Mouse (Mus musculus) embryonic facial prominence, embryonic 11.5 days (tissue): ENCODE data around the gene Prpf38a. TPM values are rescaled to one million over a fixed set of nuclear protein-coding genes. Genes with fewer than 3 reads are reported as not detected.

ENCODE experiments used
- ATAC-seq: fragments of 200-750 bp; cut with Nextera tagmentation; replicated peaks from 2 replicates; pipeline ENCODE4 v1.8.0; 2017; ENCODE audit warnings: low read depth; ENCODE audit not compliant: insufficient number of reproducible peaks, low FRiP score, low TSS enrichment
- DNase-seq: peaks from one replicate; pipeline ENCODE4 v3.0.0-alpha.2; 2015; ENCODE audit warnings: low spot score
- H3K27ac ChIP-seq: fragments of 300-500 bp; sonication (generic); replicated peaks from 2 replicates; pipeline ENCODE4 v1.5.1; 2014; ENCODE audit warnings: mild to moderate bottlenecking, low read depth, low read length, control low read depth
- H3K27me3 ChIP-seq: fragments of 300-500 bp; sonication (generic); 2 replicates; pipeline ENCODE4 v1.6.1; 2014; ENCODE audit warnings: mild to moderate bottlenecking, low read length, moderate library complexity, mixed read lengths; ENCODE audit not compliant: control insufficient read depth, insufficient read depth
- H3K36me3 ChIP-seq: fragments of 300-500 bp; sonication (generic); replicated peaks from 2 replicates; pipeline ENCODE4 v1.6.1; 2014; ENCODE audit warnings: low read depth, mild to moderate bottlenecking, low read length, moderate library complexity, mixed read lengths; ENCODE audit not compliant: control insufficient read depth, insufficient read depth
- H3K4me1 ChIP-seq: fragments of 300-500 bp; sonication (generic); 2 replicates; pipeline ENCODE4 v1.6.1; 2014; ENCODE audit warnings: low read length, mixed read lengths; ENCODE audit not compliant: control insufficient read depth, insufficient read depth
- H3K4me2 ChIP-seq: fragments of 300-500 bp; sonication (generic); 2 replicates; pipeline ENCODE4 v1.6.1; 2014; ENCODE audit warnings: low read depth, mild to moderate bottlenecking, control low read depth, low read length, moderate library complexity
- H3K4me3 ChIP-seq: fragments of 300-500 bp; sonication (generic); 2 replicates; pipeline ENCODE4 v1.5.1; 2014; ENCODE audit warnings: low read depth, low read length, control low read depth
- H3K9ac ChIP-seq: fragments of 300-500 bp; sonication (generic); replicated peaks from 2 replicates; pipeline ENCODE4 v1.6.1; 2014; ENCODE audit warnings: mild to moderate bottlenecking, control low read depth, low read length
- H3K9me3 ChIP-seq: fragments of 300-500 bp; sonication (generic); replicated peaks from 2 replicates; pipeline ENCODE4 v1.6.1; 2016; ENCODE audit warnings: mild to moderate bottlenecking, low read length, inconsistent platforms, mixed read lengths; ENCODE audit not compliant: control insufficient read depth
- WGBS: fragments of 180-500 bp; shearing (Covaris S2); extraction: QIAGEN DNeasy Blood & Tissue Kit; methylation state at CpG from one replicate; pipeline ENCODE4 v1.1.7; 2014; 5-methylcytosine and 5-hydroxymethylcytosine counted together
- polyA plus RNA-seq: library from polyadenylated mRNA; unstranded; fragments of >200 nt; fragmentation: Nextera tagmentation; extraction: Ambion mirVana; gene quantifications from 2 replicates; pipeline ENCODE4 v1.2.1, GENCODE M21; 2014

The Prpf38a gene
- 126 and 138 TPM in 2 replicates for polyA plus RNA-seq

DNA sequence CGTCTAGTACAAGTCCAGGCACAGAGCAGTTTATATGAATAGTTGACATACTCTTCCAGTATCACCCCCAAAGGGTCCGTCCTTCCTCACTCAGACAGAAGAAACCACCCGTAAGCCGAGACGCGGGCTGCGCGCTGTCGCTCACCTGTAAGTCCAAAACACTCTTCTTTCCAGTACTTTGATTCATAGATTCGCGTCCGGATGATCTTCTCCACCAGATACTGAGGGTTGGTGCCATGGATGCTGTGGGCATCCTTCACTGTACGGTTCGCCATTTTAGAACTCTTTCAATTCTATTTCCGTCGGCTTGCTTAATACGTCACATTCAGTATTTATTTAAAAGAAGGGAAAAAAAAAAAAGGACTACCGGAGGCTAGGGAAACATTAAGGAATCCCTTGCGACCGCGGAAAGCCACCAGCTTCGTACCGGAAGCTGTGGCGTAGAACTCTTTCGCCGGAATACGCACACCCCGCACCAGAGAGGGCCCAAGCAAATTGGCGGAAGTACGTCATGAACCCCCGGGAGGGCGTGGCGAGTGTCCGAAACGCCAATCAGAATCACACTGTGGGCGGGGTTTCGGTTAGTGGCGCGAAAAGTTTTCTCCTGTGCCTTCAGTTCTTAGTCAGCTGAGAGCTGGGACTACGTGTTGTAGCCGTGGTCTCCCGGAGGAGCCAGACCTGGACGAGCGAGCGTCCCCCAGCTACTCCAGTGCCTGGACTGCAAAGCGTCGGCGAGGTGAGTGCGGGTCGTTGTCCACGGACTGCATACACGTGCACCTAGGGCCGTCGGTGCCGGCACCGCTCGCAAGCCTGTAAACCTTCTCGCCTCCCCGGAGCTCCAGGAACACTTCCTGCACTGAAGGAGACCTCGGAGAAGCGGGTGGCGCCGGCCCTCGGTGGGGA lies at the start of gene Prpf38a, which contains the start of gene Orc1:
TSS of gene Prpf38a (minus strand) at position 497 of the 903 bp plus-strand sequence.
TSS of gene Orc1 (plus strand) at position 584 of the 903 bp plus-strand sequence.
- no peaks in the 10 kb centered on the region for H3K4me1 ChIP-seq
- no peaks in the 10 kb centered on the region for H3K9me3 ChIP-seq
- WGBS: under 1% methylated on average over 64 of the region's 64 CpGs
- DNase-seq (peak; percentile 100), ATAC-seq (peak; percentile 97)
- no peaks in the 10 kb centered on the region for H3K27me3 ChIP-seq
- H3K27ac ChIP-seq: peak within 1 kb of the TSS; percentile 13; the same call in 1 of the 2 replicates
- peak within 1 kb of the TSS; percentile 50 for H3K4me2 ChIP-seq
- H3K9ac ChIP-seq: peak within 1 kb of the TSS; percentile 60
- no peaks in the 10 kb centered on the region for H3K36me3 ChIP-seq
- peak within 1 kb of the TSS; percentile 56 for H3K4me3 ChIP-seq

GRCm38 (mm10) chr4:108627066-108627465 lies 47.9 kb upstream of the Prpf38a start:
- no peak for DNase-seq
- H3K4me3 ChIP-seq: no peak overlapping the region
- ATAC-seq: no peak

DNA sequence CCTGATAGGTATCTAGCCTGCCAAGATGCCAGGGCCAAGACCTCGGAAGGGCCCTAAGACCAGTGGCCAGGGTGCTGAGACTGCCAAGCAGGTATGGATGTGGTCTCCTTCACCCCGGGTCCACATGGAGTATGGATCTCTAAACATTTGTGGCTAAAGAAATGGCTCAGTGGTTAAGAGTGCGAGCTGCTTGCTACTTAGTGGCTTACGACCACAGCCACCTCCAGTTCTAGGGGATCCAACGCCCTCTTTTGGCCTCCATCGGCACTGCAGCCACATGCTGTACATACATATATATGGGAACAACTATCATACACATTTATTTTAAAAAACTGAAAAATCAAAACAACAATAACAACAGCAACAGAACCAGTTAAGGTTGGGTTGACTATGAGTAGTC lies 42.4 kb upstream of the Prpf38a start:
- ATAC-seq: no peak
- Histone ChIP-seq H3K27ac (no peak overlapping the region), H3K27me3 (no peaks in the 10 kb centered on the region), H3K4me1 (no peaks in the 10 kb centered on the region), H3K4me3 (no peak overlapping the region), H3K9me3 (no peaks in the 10 kb centered on the region), H3K4me2 (no peak overlapping the region), H3K36me3 (no peaks in the 10 kb centered on the region), H3K9ac (no peak overlapping the region)
- 95% methylated on average over 6 of the region's 6 CpGs for WGBS
- DNase-seq: no peak

More at GRCm38 (mm10) chr4:108627066-108627465, 47.9 kb upstream of the Prpf38a start:
- no peak overlapping the region for H3K27ac ChIP-seq
- H3K4me2 ChIP-seq: no peak overlapping the region
- WGBS: 96% methylated on average over 5 of the region's 5 CpGs
- H3K4me1 ChIP-seq: no peaks in the 10 kb centered on the region
- H3K9me3 ChIP-seq: no peaks in the 10 kb centered on the region
- no peaks in the 10 kb centered on the region for H3K27me3 ChIP-seq
- no peak overlapping the region for H3K9ac ChIP-seq
- peaks cover 6% of the 10 kb centered on the region for H3K36me3 ChIP-seq

GRCm38 (mm10) chr4:108620536-108620935 lies 41.4 kb upstream of the Prpf38a start:
- Histone ChIP-seq H3K4me2 (peak overlapping the region; percentile 84), H3K9me3 (no peaks in the 10 kb centered on the region), H3K27ac (peak overlapping the region; percentile 37; the same call in 1 of the 2 replicates), H3K36me3 (no peaks in the 10 kb centered on the region), H3K4me1 (no peaks in the 10 kb centered on the region), H3K27me3 (no peaks in the 10 kb centered on the region), H3K9ac (peak overlapping the region; percentile 85), H3K4me3 (peak overlapping the region; percentile 56)
- whole genome bisulfite sequencing: 24% methylated on average over 8 of the region's 8 CpGs
- DNase-seq (peak; percentile 8), ATAC-seq (no peak)

DNA sequence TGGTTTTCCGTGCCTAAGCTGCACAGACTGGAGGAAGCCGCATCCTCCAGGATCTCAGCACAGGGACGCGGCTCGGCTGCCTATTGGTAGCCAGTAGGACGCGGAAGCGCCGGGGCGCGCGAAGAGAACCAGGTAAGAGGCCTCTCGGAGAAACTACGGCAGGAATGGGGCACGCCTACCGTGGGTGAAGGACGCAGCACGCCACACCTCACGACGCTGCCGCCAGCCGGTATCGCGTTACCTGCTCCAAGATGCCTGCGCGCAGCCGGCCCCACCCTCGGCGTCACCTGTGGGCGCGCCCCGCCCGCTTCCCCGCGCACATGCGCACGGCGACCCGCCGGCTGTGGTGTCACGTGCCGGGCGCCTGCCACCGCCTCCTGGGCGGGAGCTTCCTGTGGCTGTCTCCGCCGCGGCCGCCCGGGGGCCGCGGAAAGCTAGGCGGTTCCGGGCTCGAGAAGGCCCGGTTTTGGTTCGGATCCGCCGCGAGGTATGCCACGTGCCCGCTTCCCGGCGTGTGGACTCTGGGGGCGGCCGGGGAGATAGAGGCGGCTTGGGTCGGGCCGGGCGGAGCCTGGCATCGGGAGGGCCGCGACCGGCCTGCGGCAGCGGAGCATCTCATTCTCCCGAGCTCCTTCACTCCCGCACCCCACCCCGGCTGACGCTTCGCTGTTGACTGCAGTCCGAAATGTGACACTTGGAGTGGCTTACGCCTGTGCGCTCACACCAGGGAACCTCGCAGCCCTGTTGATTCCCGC lies 40.6 kb upstream of the Prpf38a start, which contains the start of gene Cc2d1b:
TSS of gene Cc2d1b (plus strand) at position 354 of the 755 bp plus-strand sequence.
- H3K4me1 ChIP-seq: no peaks in the 10 kb centered on the region
- no peaks in the 10 kb centered on the region for H3K9me3 ChIP-seq
- H3K4me3 ChIP-seq: peak within 1 kb of the TSS; percentile 56
- DNase-seq (peak; percentile 92), ATAC-seq (peak; percentile 89)
- peak within 1 kb of the TSS; percentile 70 for H3K27ac ChIP-seq
- H3K4me2 ChIP-seq: peak within 1 kb of the TSS; percentile 84
- H3K36me3 ChIP-seq: no peaks in the 10 kb centered on the region
- under 1% methylated on average over 77 of the region's 86 CpGs for WGBS
- peak within 1 kb of the TSS; percentile 85 for H3K9ac ChIP-seq
- H3K27me3 ChIP-seq: no peaks in the 10 kb centered on the region

GRCm38 (mm10) chr4:108619165-108619564 lies 40.0 kb upstream of the Prpf38a start:
- peak overlapping the region; percentile 84 for H3K4me2 ChIP-seq
- no peaks in the 10 kb centered on the region for H3K27me3 ChIP-seq
- no peaks in the 10 kb centered on the region for H3K36me3 ChIP-seq
- H3K9ac ChIP-seq: peak overlapping the region; percentile 85
- H3K27ac ChIP-seq: peak overlapping the region; percentile 70
- peak overlapping the region; percentile 56 for H3K4me3 ChIP-seq
- no peaks in the 10 kb centered on the region for H3K4me1 ChIP-seq
- DNase-seq (peak; percentile 56), ATAC-seq (peak; percentile 61)
- H3K9me3 ChIP-seq: no peaks in the 10 kb centered on the region
- 2% methylated on average over 10 of the region's 10 CpGs for WGBS

- no peaks in the 10 kb centered on the region for H3K27me3 ChIP-seq
- ATAC-seq: no peak
- H3K4me1 ChIP-seq: no peaks in the 10 kb centered on the region
- H3K4me2 ChIP-seq: no peak overlapping the region
- H3K4me3 ChIP-seq: no peak overlapping the region
- H3K27ac ChIP-seq: no peak overlapping the region; the same call in 1 of the 2 replicates
- no peaks in the 10 kb centered on the region for H3K36me3 ChIP-seq
- no peak for DNase-seq
- 63% methylated on average over 4 of the region's 4 CpGs for WGBS
- H3K9me3 ChIP-seq: no peaks in the 10 kb centered on the region
- no peak overlapping the region; the same call in 1 of the 2 replicates for H3K9ac ChIP-seq
Measured at GRCm38 (mm10) chr4:108618586-108618985, 39.5 kb upstream of the Prpf38a start.
